Comparison of ENCODE assay signal across 9 mouse cellular contexts in genomic region chr11:117334101-117334500, GRCm38 (mm10).
DNase-seq lines count a peak whose midpoint lies in the region; ATAC-seq lines count a peak whose summit lies in the region.
"Had no signal": no experiment of that assay in that cellular context is flagged by ENCODE, and none has a peak within 500 bp of the region (broad histone marks: within the 10 kb centered on the region; RNA-seq: fewer than 3 reads in every experiment).

No protein-coding gene starts in this region.

- no peak for ATAC-seq in kidney, embryonic 15.5 days (replicated peaks; ENCODE audit: low FRiP score)
- no peak for ATAC-seq in forebrain, embryonic 16.5 days
- ATAC-seq in liver, embryonic 12.5 days: peak; percentile 60
- ATAC-seq in neural tube, embryonic 13.5 days (ENCODE audit: low read depth): no peak

- H3K4me1 ChIP-seq in kidney, embryonic 15.5 days: peaks cover 90% of the 10 kb centered on the region
- peaks cover 56% of the 10 kb centered on the region for H3K4me1 ChIP-seq in forebrain, embryonic 16.5 days (replicated peaks; ENCODE audit: control insufficient read depth, insufficient read depth, low read length)
- H3K4me1 ChIP-seq in liver, embryonic 12.5 days: peaks cover 100% of the 10 kb centered on the region
- H3K4me1 ChIP-seq in neural tube, embryonic 13.5 days (replicated peaks): peaks cover 83% of the 10 kb centered on the region

- H3K36me3 ChIP-seq in kidney, embryonic 15.5 days: no peaks in the 10 kb centered on the region
- no peaks in the 10 kb centered on the region for H3K36me3 ChIP-seq in forebrain, embryonic 16.5 days (ENCODE audit: control insufficient read depth, insufficient read depth)
- no peaks in the 10 kb centered on the region for H3K36me3 ChIP-seq in liver, embryonic 12.5 days
- H3K36me3 ChIP-seq in neural tube, embryonic 13.5 days: 0 out of 2 replicates have a peak, but pooled peaks cover 9% of the 10 kb centered on the region

- no peaks in the 10 kb centered on the region for H3K27me3 ChIP-seq in kidney, embryonic 15.5 days
- no peaks in the 10 kb centered on the region for H3K27me3 ChIP-seq in forebrain, embryonic 16.5 days (replicated peaks; ENCODE audit: control insufficient read depth, insufficient read depth, low read length)
- H3K27me3 ChIP-seq in liver, embryonic 12.5 days (replicated peaks): no peaks in the 10 kb centered on the region; the same call in 1 of the 2 replicates
- no peaks in the 10 kb centered on the region for H3K27me3 ChIP-seq in neural tube, embryonic 13.5 days

- DNase-seq in kidney, postnatal 10 days: no peak
- DNase-seq in cerebellum, postnatal 4 days (ENCODE audit: low spot score in 2 of 2): no peak
- DNase-seq in cerebellum, postnatal 10 days: no peak
- no peak for DNase-seq in adrenal gland, postnatal 36 days

- no peak overlapping the region for H3K4me3 ChIP-seq in kidney, embryonic 15.5 days (replicated peaks)
- no peak overlapping the region for H3K4me3 ChIP-seq in forebrain, embryonic 16.5 days (replicated peaks; ENCODE audit: low read length)
- peak overlapping the region; percentile 62 for H3K4me3 ChIP-seq in liver, embryonic 12.5 days
- H3K4me3 ChIP-seq in neural tube, embryonic 13.5 days: peak overlapping the region; percentile 62
- H3K4me3 ChIP-seq: myocyte had no signal

- 26% methylated on average over 6 of the region's 6 CpGs for WGBS in kidney, embryonic 15.5 days
- WGBS in forebrain, embryonic 16.5 days: 54% methylated on average over 6 of the region's 6 CpGs
- WGBS in liver, embryonic 12.5 days (ENCODE audit: insufficient replicate concordance): 10% methylated on average over 6 of the region's 6 CpGs
- 48% methylated on average over 6 of the region's 6 CpGs for WGBS in neural tube, embryonic 13.5 days

- H3K4me2 ChIP-seq in kidney, embryonic 15.5 days: peak overlapping the region; percentile 91
- peak overlapping the region; percentile 83 for H3K4me2 ChIP-seq in forebrain, embryonic 16.5 days (ENCODE audit: low read length)
- peak overlapping the region; percentile 80 for H3K4me2 ChIP-seq in liver, embryonic 12.5 days
- H3K4me2 ChIP-seq in neural tube, embryonic 13.5 days: peak overlapping the region; percentile 88

- peak overlapping the region; percentile 89 for H3K27ac ChIP-seq in kidney, embryonic 15.5 days
- H3K27ac ChIP-seq in forebrain, embryonic 16.5 days (ENCODE audit: low read length): no peak overlapping the region
- peak overlapping the region; percentile 80 for H3K27ac ChIP-seq in liver, embryonic 12.5 days
- peak overlapping the region; percentile 99 for H3K27ac ChIP-seq in neural tube, embryonic 13.5 days (replicated peaks)

- peak overlapping the region; percentile 17; the same call in 1 of the 2 replicates for H3K9ac ChIP-seq in kidney, embryonic 15.5 days
- H3K9ac ChIP-seq in forebrain, embryonic 16.5 days (replicated peaks; ENCODE audit: low read depth, low read length): no peak overlapping the region
- H3K9ac ChIP-seq in liver, embryonic 12.5 days: peak overlapping the region; percentile 67; the same call in 1 of the 2 replicates
- peak overlapping the region; percentile 86 for H3K9ac ChIP-seq in neural tube, embryonic 13.5 days

- H3K9me3 ChIP-seq in kidney, embryonic 15.5 days (replicated peaks): no peaks in the 10 kb centered on the region
- no peaks in the 10 kb centered on the region for H3K9me3 ChIP-seq in forebrain, embryonic 16.5 days (ENCODE audit: control insufficient read depth, low read length)
- H3K9me3 ChIP-seq in liver, embryonic 12.5 days (replicated peaks): no peaks in the 10 kb centered on the region
- H3K9me3 ChIP-seq in neural tube, embryonic 13.5 days: no peaks in the 10 kb centered on the region

Comparison
In these comparisons a context has a peak if more than half of its experiments do, and no peak if none do; other contexts are left out.
1. H3K4me3 ChIP-seq: peak in liver, embryonic 12.5 days (single experiment) and neural tube, embryonic 13.5 days (single experiment); none in kidney, embryonic 15.5 days (single experiment) and forebrain, embryonic 16.5 days (single experiment).
2. Peak in every context shown above with its lines, with median percentiles within 50 percentile points of each other: H3K4me2 ChIP-seq.